Comparison of ENCODE assay signal across 8 mouse cellular contexts in the genomic region with DNA sequence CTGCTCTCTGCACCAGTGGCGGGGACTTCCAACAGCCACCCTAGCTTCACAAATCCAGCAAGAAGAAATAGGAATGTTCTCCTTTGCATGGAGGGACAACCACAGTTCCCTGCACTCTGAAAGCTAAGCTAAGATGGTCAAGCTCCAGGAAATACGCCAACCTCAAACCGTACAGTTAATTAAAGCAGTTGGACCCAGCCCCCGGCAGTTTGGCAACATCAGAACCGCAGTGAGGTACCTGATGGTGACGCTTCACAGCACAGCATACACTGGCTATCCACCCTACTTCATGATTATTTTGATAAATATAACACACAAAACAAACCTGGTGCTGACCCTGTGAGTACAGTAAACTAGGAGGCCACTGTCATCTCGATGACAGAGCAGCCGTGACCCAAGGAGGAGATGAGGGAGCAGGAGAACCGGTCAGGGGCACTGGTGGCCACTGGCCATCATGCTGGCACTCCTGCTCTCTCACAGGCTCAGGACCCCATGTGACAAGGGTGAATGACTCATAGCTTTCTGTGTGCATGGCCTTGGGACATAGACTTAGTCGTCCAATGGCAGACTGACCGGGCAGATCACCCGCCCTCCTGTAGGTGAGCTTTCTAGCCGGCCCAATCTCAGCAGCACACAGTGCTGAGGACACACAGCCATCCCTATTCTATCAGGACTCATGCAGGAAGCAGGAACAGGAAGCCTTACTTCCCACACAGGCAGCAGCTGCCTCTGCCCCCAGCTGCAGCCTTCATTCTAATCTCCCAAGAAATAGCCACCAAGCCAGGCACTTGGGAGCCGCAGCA. TPM values are rescaled to one million over a fixed set of nuclear protein-coding genes. Genes with fewer than 3 reads are reported as not detected.
DNase-seq lines count a peak whose midpoint lies in the region; ATAC-seq and TF ChIP-seq lines count a peak whose summit lies in the region.

No protein-coding gene starts in this region.

- TF ChIP-seq CTCF in spleen, adult 2 months (IDR thresholded peaks at IDR 0.05; ENCODE audit: extremely low read depth, insufficient read depth, insufficient read length, insufficient replicate concordance) = no peak

- no peaks in the 10 kb centered on the region for H3K9me3 ChIP-seq in embryonic facial prominence, embryonic 10.5 days
- H3K9me3 ChIP-seq in limb, embryonic 13.5 days = no peaks in the 10 kb centered on the region
- H3K9me3 ChIP-seq in stomach, embryonic 14.5 days (ENCODE audit: control insufficient read depth, low read depth, low read length) = no peaks in the 10 kb centered on the region

- H3K27ac ChIP-seq in spleen, adult 2 months (ENCODE audit: insufficient read depth, low read length) = peak overlapping the region; percentile 69
- peak overlapping the region; percentile 86 for H3K27ac ChIP-seq in embryonic facial prominence, embryonic 10.5 days (replicated peaks)
- peak overlapping the region; percentile 97 for H3K27ac ChIP-seq in limb, embryonic 13.5 days
- peak overlapping the region; percentile 98 for H3K27ac ChIP-seq in stomach, embryonic 14.5 days (ENCODE audit: low read length)

- no peak for ATAC-seq in limb, embryonic 13.5 days (ENCODE audit: low FRiP score, low read depth)
- ATAC-seq in stomach, embryonic 14.5 days (ENCODE audit: insufficient number of reproducible peaks, insufficient read depth, low FRiP score, low read depth) = no peak

- DNase-seq in spleen, adult 2 months (ENCODE audit: low read depth in 1 of 2, low spot score in 2 of 2) = no peak
- no peak for DNase-seq in spleen, adult 12 weeks (ENCODE audit: low spot score)
- DNase-seq in embryonic facial prominence, embryonic 10.5 days (ENCODE audit: low spot score) = no peak
- peak; percentile 66 for DNase-seq in heart, postnatal 4 days
- no peak for DNase-seq in right cerebral cortex, postnatal 4 days
- no peak for DNase-seq in layer of hippocampus, postnatal 25 days (ENCODE audit: extremely low spot score in 1 of 2, low spot score in 1 of 2)

- peak overlapping the region; percentile 54; the same call in 1 of the 2 replicates for H3K9ac ChIP-seq in limb, embryonic 13.5 days
- peak overlapping the region; percentile 25; the same call in 1 of the 2 replicates for H3K9ac ChIP-seq in stomach, embryonic 14.5 days (replicated peaks; ENCODE audit: low read depth, low read length)

- TF ChIP-seq POLR2A in spleen, adult 2 months (IDR thresholded peaks at IDR 0.05; ENCODE audit: low read depth, low read length) = no peak

- H3K27me3 ChIP-seq in spleen, adult 2 months (ENCODE audit: control insufficient read depth, insufficient read depth, low read length) = no peaks in the 10 kb centered on the region
- H3K27me3 ChIP-seq in embryonic facial prominence, embryonic 10.5 days (replicated peaks; ENCODE audit: low read depth, poor library complexity, severe bottlenecking) = no peaks in the 10 kb centered on the region
- H3K27me3 ChIP-seq in limb, embryonic 13.5 days = no peaks in the 10 kb centered on the region
- H3K27me3 ChIP-seq in stomach, embryonic 14.5 days (ENCODE audit: control insufficient read depth, insufficient read depth, low read length) = no peaks in the 10 kb centered on the region

- peak overlapping the region; percentile 38; the same call in 1 of the 2 replicates for H3K4me2 ChIP-seq in limb, embryonic 13.5 days (replicated peaks)
- no peak overlapping the region for H3K4me2 ChIP-seq in stomach, embryonic 14.5 days (replicated peaks; ENCODE audit: low read depth, low read length)

- H3K36me3 ChIP-seq in spleen, adult 2 months (ENCODE audit: control insufficient read depth, insufficient read depth, low read length) = peaks cover 54% of the 10 kb centered on the region
- peaks cover 78% of the 10 kb centered on the region for H3K36me3 ChIP-seq in embryonic facial prominence, embryonic 10.5 days (replicated peaks)
- H3K36me3 ChIP-seq in limb, embryonic 13.5 days = peaks cover 49% of the 10 kb centered on the region
- peaks cover 50% of the 10 kb centered on the region for H3K36me3 ChIP-seq in stomach, embryonic 14.5 days (ENCODE audit: control insufficient read depth, insufficient read depth, low read length)

- H3K4me3 ChIP-seq in spleen, adult 2 months (ENCODE audit: extremely low read depth, insufficient read depth, insufficient read length) = no peak overlapping the region
- H3K4me3 ChIP-seq in embryonic facial prominence, embryonic 10.5 days = no peak overlapping the region
- no peak overlapping the region for H3K4me3 ChIP-seq in limb, embryonic 13.5 days
- H3K4me3 ChIP-seq in stomach, embryonic 14.5 days (ENCODE audit: low read depth, low read length) = no peak overlapping the region

- 69% methylated on average over 14 of the region's 14 CpGs for whole genome bisulfite sequencing in spleen, adult 2 months
- 87% methylated on average over 14 of the region's 14 CpGs for WGBS in embryonic facial prominence, embryonic 10.5 days
- 76% methylated on average over 14 of the region's 14 CpGs for WGBS in limb, embryonic 13.5 days
- 63% methylated on average over 14 of the region's 14 CpGs for WGBS in stomach, embryonic 14.5 days

- peaks cover 45% of the 10 kb centered on the region for H3K4me1 ChIP-seq in spleen, adult 2 months (ENCODE audit: control insufficient read depth, insufficient read depth, insufficient read length)
- peaks cover 52% of the 10 kb centered on the region for H3K4me1 ChIP-seq in embryonic facial prominence, embryonic 10.5 days
- peaks cover 60% of the 10 kb centered on the region for H3K4me1 ChIP-seq in limb, embryonic 13.5 days
- H3K4me1 ChIP-seq in stomach, embryonic 14.5 days (ENCODE audit: control insufficient read depth, insufficient read depth, low read length) = peaks cover 44% of the 10 kb centered on the region

RNA-seq across cellular contexts. Expression of gene Apol8, which starts 41.0 kb away (rescaled TPM):
- polyA plus RNA-seq in spleen, adult 2 months (2012; rRNA removed) = 4.3 and 5.9 TPM in 2 replicates
- 0.14 and 0.32 TPM in 2 replicates for polyA plus RNA-seq in embryonic facial prominence, embryonic 10.5 days (2016; fragmentation: Nextera tagmentation; extraction: Ambion mirVana)
- total RNA-seq in heart, postnatal 4 days (2021) = under 1 TPM; 0.17 to 0.38 TPM
- 0.18 TPM in 1 of 2 replicates, not detected in the other for polyA plus RNA-seq in limb, embryonic 13.5 days (2015; fragmentation: Nextera tagmentation; extraction: Ambion mirVana)
- 0.55 TPM in 1 of 2 replicates, not detected in the other for polyA plus RNA-seq in stomach, embryonic 14.5 days (2014; fragmentation: Nextera tagmentation; extraction: Ambion mirVana)
- 1 to 10 TPM; 4.0 to 4.8 TPM for total RNA-seq in layer of hippocampus, postnatal 25 days (2021)

RNA-seq across cellular contexts. Expression of gene Myh9, which starts 44.2 kb away (rescaled TPM):
- 138 and 142 TPM in 2 replicates for polyA plus RNA-seq in spleen, adult 2 months (2012; rRNA removed)
- polyA plus RNA-seq in embryonic facial prominence, embryonic 10.5 days (2016; fragmentation: Nextera tagmentation; extraction: Ambion mirVana) = 45.7 and 46.9 TPM in 2 replicates
- total RNA-seq in heart, postnatal 4 days (2021) = 100 to 1,000 TPM; 219 to 228 TPM
- 34.1 and 38.1 TPM in 2 replicates for polyA plus RNA-seq in limb, embryonic 13.5 days (2015; fragmentation: Nextera tagmentation; extraction: Ambion mirVana)
- polyA plus RNA-seq in stomach, embryonic 14.5 days (2014; fragmentation: Nextera tagmentation; extraction: Ambion mirVana) = 75.4 and 77.1 TPM in 2 replicates
- total RNA-seq in layer of hippocampus, postnatal 25 days (2021) = 10 to 100 TPM; 75.0 to 90.2 TPM
